Mouse (Mus musculus): ENCODE measurements around the gene Ppm1h. TPM values are rescaled to one million over a fixed set of nuclear protein-coding genes. Genes with fewer than 3 reads are reported as not detected.

Gene Ppm1h
- total and polyA plus RNA-seq, 2 experiments from 2014 or later = 31.1 to 31.7 TPM

GRCm38 (mm10) chr10:122734521-122734920 lies 56.0 kb downstream of the Ppm1h start:
- Histone ChIP-seq H3K36me3 (ENCODE audit: insufficient read depth) (no peaks in the 10 kb centered on the region), H3K27ac (ENCODE audit: low read depth, low read length) (no peak overlapping the region), H3K27me3 (ENCODE audit: insufficient read depth, low read length) (no peaks in the 10 kb centered on the region), H3K4me3 (ENCODE audit: low read depth, low read length) (no peak overlapping the region), H3K4me1 (ENCODE audit: insufficient read depth) (no peaks in the 10 kb centered on the region), H3K9ac (no peak overlapping the region), H3K9me3 (ENCODE audit: low read length) (no peaks in the 10 kb centered on the region), H3K4me2 (ENCODE audit: low read depth) (no peak overlapping the region)
- ATAC-seq (no peak), DNase-seq (no peak)
- 95% methylated on average over 4 of the region's 4 CpGs for WGBS
- no peak for TF ChIP-seq CTCF (IDR thresholded peaks at IDR 0.05; ENCODE audit: low read depth)

- Histone ChIP-seq H3K4me1 (ENCODE audit: insufficient read depth) (no peaks in the 10 kb centered on the region), H3K36me3 (ENCODE audit: insufficient read depth) (no peaks in the 10 kb centered on the region), H3K27me3 (ENCODE audit: insufficient read depth, low read length) (no peaks in the 10 kb centered on the region), H3K9me3 (ENCODE audit: low read length) (no peaks in the 10 kb centered on the region), H3K4me3 (ENCODE audit: low read depth, low read length) (no peak overlapping the region), H3K9ac (no peak overlapping the region), H3K4me2 (ENCODE audit: low read depth) (no peak overlapping the region), H3K27ac (ENCODE audit: low read depth, low read length) (no peak overlapping the region)
- 90% methylated on average over 7 of the region's 7 CpGs for WGBS
- DNase-seq = no peak
- no peak for TF ChIP-seq CTCF (IDR thresholded peaks at IDR 0.05; ENCODE audit: low read depth)
- no peak for ATAC-seq
Measured at GRCm38 (mm10) chr10:122735284-122735784, 56.8 kb downstream of the Ppm1h start.

GRCm38 (mm10) chr10:122736835-122737234 lies 58.3 kb downstream of the Ppm1h start:
- Histone ChIP-seq H3K4me2 (ENCODE audit: low read depth) (no peak overlapping the region), H3K27ac (ENCODE audit: low read depth, low read length) (no peak overlapping the region), H3K9ac (no peak overlapping the region), H3K4me1 (ENCODE audit: insufficient read depth) (0 out of 2 replicates have a peak, but pooled peaks cover 9% of the 10 kb centered on the region), H3K36me3 (ENCODE audit: insufficient read depth) (no peaks in the 10 kb centered on the region), H3K27me3 (ENCODE audit: insufficient read depth, low read length) (no peaks in the 10 kb centered on the region), H3K4me3 (ENCODE audit: low read depth, low read length) (no peak overlapping the region), H3K9me3 (ENCODE audit: low read length) (no peaks in the 10 kb centered on the region)
- no peak for TF ChIP-seq CTCF (IDR thresholded peaks at IDR 0.05; ENCODE audit: low read depth)
- DNase-seq (no peak), ATAC-seq (no peak)
- WGBS = 92% methylated on average over 4 of the region's 4 CpGs

GRCm38 (mm10) chr10:122738526-122738925 lies 60.0 kb downstream of the Ppm1h start:
- Histone ChIP-seq H3K9me3 (ENCODE audit: low read length) (no peaks in the 10 kb centered on the region), H3K4me1 (ENCODE audit: insufficient read depth) (0 out of 2 replicates have a peak, but pooled peaks cover 11% of the 10 kb centered on the region), H3K4me3 (ENCODE audit: low read depth, low read length) (no peak overlapping the region), H3K4me2 (ENCODE audit: low read depth) (no peak overlapping the region), H3K27ac (ENCODE audit: low read depth, low read length) (no peak overlapping the region), H3K9ac (no peak overlapping the region), H3K36me3 (ENCODE audit: insufficient read depth) (no peaks in the 10 kb centered on the region), H3K27me3 (ENCODE audit: insufficient read depth, low read length) (no peaks in the 10 kb centered on the region)
- DNase-seq (no peak), ATAC-seq (no peak)
- no peak for TF ChIP-seq CTCF (IDR thresholded peaks at IDR 0.05; ENCODE audit: low read depth)
- 84% methylated on average over 10 of the region's 10 CpGs for WGBS

GRCm38 (mm10) chr10:122739037-122739436 lies 60.5 kb downstream of the Ppm1h start:
- H3K36me3 ChIP-seq (ENCODE audit: insufficient read depth) = no peaks in the 10 kb centered on the region
- no peak overlapping the region for H3K4me2 ChIP-seq (ENCODE audit: low read depth)
- ATAC-seq (no peak), DNase-seq (no peak)
- no peak overlapping the region for H3K27ac ChIP-seq (ENCODE audit: low read depth, low read length)
- no peaks in the 10 kb centered on the region for H3K27me3 ChIP-seq (ENCODE audit: insufficient read depth, low read length)
- no peak overlapping the region for H3K4me3 ChIP-seq (ENCODE audit: low read depth, low read length)
- H3K9ac ChIP-seq = no peak overlapping the region
- 0 out of 2 replicates have a peak, but pooled peaks cover 11% of the 10 kb centered on the region for H3K4me1 ChIP-seq (ENCODE audit: insufficient read depth)
- no peak for TF ChIP-seq CTCF (IDR thresholded peaks at IDR 0.05; ENCODE audit: low read depth)
- H3K9me3 ChIP-seq (ENCODE audit: low read length) = no peaks in the 10 kb centered on the region
- 88% methylated on average over 4 of the region's 4 CpGs for WGBS

GRCm38 (mm10) chr10:122740117-122740516 lies 61.6 kb downstream of the Ppm1h start:
- peak; percentile 40; the same call in 1 of the 2 replicates for ATAC-seq

GRCm38 (mm10) chr10:122741191-122741590 lies 62.6 kb downstream of the Ppm1h start:
- no peaks in the 10 kb centered on the region for H3K36me3 ChIP-seq (ENCODE audit: insufficient read depth)
- H3K4me1 ChIP-seq (ENCODE audit: insufficient read depth) = 0 out of 2 replicates have a peak, but pooled peaks cover 11% of the 10 kb centered on the region
- H3K4me3 ChIP-seq (ENCODE audit: low read depth, low read length) = no peak overlapping the region
- ATAC-seq = peak; percentile 80
- no peaks in the 10 kb centered on the region for H3K9me3 ChIP-seq (ENCODE audit: low read length)
- peak overlapping the region; percentile 74 for H3K27ac ChIP-seq (ENCODE audit: low read depth, low read length)
- peak; percentile 65 for DNase-seq
- H3K4me2 ChIP-seq (ENCODE audit: low read depth) = peak overlapping the region; percentile 15; the same call in 1 of the 2 replicates
- no peak for TF ChIP-seq CTCF (IDR thresholded peaks at IDR 0.05; ENCODE audit: low read depth)
- WGBS = 33% methylated on average over 7 of the region's 7 CpGs
- 0 out of 2 replicates have a peak overlapping the region, but pooled peaks have one; percentile 37 for H3K9ac ChIP-seq
- no peaks in the 10 kb centered on the region for H3K27me3 ChIP-seq (ENCODE audit: insufficient read depth, low read length)

More at GRCm38 (mm10) chr10:122740117-122740516, 61.6 kb downstream of the Ppm1h start:
- H3K4me2 ChIP-seq (ENCODE audit: low read depth) = no peak overlapping the region
- no peaks in the 10 kb centered on the region for H3K27me3 ChIP-seq (ENCODE audit: insufficient read depth, low read length)
- H3K27ac ChIP-seq (ENCODE audit: low read depth, low read length) = peak overlapping the region; percentile 45; the same call in 1 of the 2 replicates
- no peak for TF ChIP-seq CTCF (IDR thresholded peaks at IDR 0.05; ENCODE audit: low read depth)
- no peak for DNase-seq
- no peak overlapping the region for H3K4me3 ChIP-seq (ENCODE audit: low read depth, low read length)
- H3K4me1 ChIP-seq (ENCODE audit: insufficient read depth) = 0 out of 2 replicates have a peak, but pooled peaks cover 11% of the 10 kb centered on the region
- WGBS = 70% methylated on average over 4 of the region's 4 CpGs
- H3K9me3 ChIP-seq (ENCODE audit: low read length) = no peaks in the 10 kb centered on the region
- no peaks in the 10 kb centered on the region for H3K36me3 ChIP-seq (ENCODE audit: insufficient read depth)
- no peak overlapping the region for H3K9ac ChIP-seq

Data from forebrain, postnatal 0 days (tissue).